Mouse (Mus musculus): ENCODE data around the gene Gpd1. TPM values are rescaled to one million over a fixed set of nuclear protein-coding genes. Genes with fewer than 3 reads are reported as not detected.
A peak's percentile ranks its signal among the peaks of the same experiment; 100 is the strongest.

Gpd1 gene
- 6.6 and 9.3 TPM in 2 replicates for polyA plus RNA-seq (2011; ENCODE audit: insufficient read depth, insufficient read length, low replicate concordance, missing spikeins)

- no peak within 1 kb of the TSS for H3K27ac ChIP-seq (ENCODE audit: control insufficient read depth, insufficient read depth, low read depth, low read length, poor library complexity)
Measured at GRCm38 (mm10) chr15:99717386-99718334, at the start of gene Gpd1. TSS of gene Gpd1 (plus strand) at chr15:99717515.

GRCm38 (mm10) chr15:99667544-99667943 lies 49.8 kb upstream of the Gpd1 start:
- H3K4me1 ChIP-seq (ENCODE audit: control insufficient read depth, insufficient read depth, low read length): peaks cover 5% of the 10 kb centered on the region
- WGBS: 92% methylated on average over 2 of the region's 2 CpGs
- TF ChIP-seq CTCF (IDR thresholded peaks at IDR 0.05; ENCODE audit: control insufficient read depth, insufficient read depth, low read length): no peak
- no peak for TF ChIP-seq POLR2A (IDR thresholded peaks at IDR 0.05; ENCODE audit: borderline replicate concordance, control insufficient read depth, low read depth, low read length)
- H3K27ac ChIP-seq (ENCODE audit: control insufficient read depth, insufficient read depth, low read depth, low read length, poor library complexity): no peak overlapping the region
- no peak overlapping the region for H3K4me3 ChIP-seq (replicated peaks; ENCODE audit: control insufficient read depth, low read depth, low read length)

More at GRCm38 (mm10) chr15:99717386-99718334, at the start of gene Gpd1:
- TF ChIP-seq POLR2A (IDR thresholded peaks at IDR 0.05; ENCODE audit: borderline replicate concordance, control insufficient read depth, low read depth, low read length): no peak
- TF ChIP-seq CTCF (IDR thresholded peaks at IDR 0.05; ENCODE audit: control insufficient read depth, insufficient read depth, low read length): no peak
- peaks cover 2% of the 10 kb centered on the region for H3K4me1 ChIP-seq (ENCODE audit: control insufficient read depth, insufficient read depth, low read length)
- 9% methylated on average over 26 of the region's 26 CpGs for WGBS
- no peak within 1 kb of the TSS for H3K4me3 ChIP-seq (replicated peaks; ENCODE audit: control insufficient read depth, low read depth, low read length)

GRCm38 (mm10) chr15:99668881-99669280 lies 48.4 kb upstream of the Gpd1 start:
- no peak overlapping the region for H3K4me3 ChIP-seq (replicated peaks; ENCODE audit: control insufficient read depth, low read depth, low read length)
- peaks cover 3% of the 10 kb centered on the region for H3K4me1 ChIP-seq (ENCODE audit: control insufficient read depth, insufficient read depth, low read length)
- TF ChIP-seq CTCF (IDR thresholded peaks at IDR 0.05; ENCODE audit: control insufficient read depth, insufficient read depth, low read length) (peak; percentile 89), POLR2A (IDR thresholded peaks at IDR 0.05; ENCODE audit: borderline replicate concordance, control insufficient read depth, low read depth, low read length) (no peak)
- WGBS: 9% methylated on average over 12 of the region's 12 CpGs
- H3K27ac ChIP-seq (ENCODE audit: control insufficient read depth, insufficient read depth, low read depth, low read length, poor library complexity): no peak overlapping the region

GRCm38 (mm10) chr15:99669392-99669791 lies 47.9 kb upstream of the Gpd1 start:
- 0% methylated on average over 1 of the region's 1 CpGs for WGBS
- no peak for TF ChIP-seq POLR2A (IDR thresholded peaks at IDR 0.05; ENCODE audit: borderline replicate concordance, control insufficient read depth, low read depth, low read length)
- Histone ChIP-seq H3K4me3 (replicated peaks; ENCODE audit: control insufficient read depth, low read depth, low read length) (no peak overlapping the region), H3K4me1 (ENCODE audit: control insufficient read depth, insufficient read depth, low read length) (no peaks in the 10 kb centered on the region), H3K27ac (ENCODE audit: control insufficient read depth, insufficient read depth, low read depth, low read length, poor library complexity) (no peak overlapping the region)

GRCm38 (mm10) chr15:99670154-99670821 lies 47.0 kb upstream of the Gpd1 start, which contains the start of gene Asic1:
TSS of gene Asic1 (plus strand) at chr15:99670368.
- no peak for TF ChIP-seq CTCF (IDR thresholded peaks at IDR 0.05; ENCODE audit: control insufficient read depth, insufficient read depth, low read length)
- TF ChIP-seq POLR2A (IDR thresholded peaks at IDR 0.05; ENCODE audit: borderline replicate concordance, control insufficient read depth, low read depth, low read length): no peak
- Histone ChIP-seq H3K4me3 (replicated peaks; ENCODE audit: control insufficient read depth, low read depth, low read length) (no peak within 1 kb of the TSS), H3K4me1 (ENCODE audit: control insufficient read depth, insufficient read depth, low read length) (no peaks in the 10 kb centered on the region), H3K27ac (ENCODE audit: control insufficient read depth, insufficient read depth, low read depth, low read length, poor library complexity) (no peak within 1 kb of the TSS; the same call in 1 of the 2 replicates)
- 2% methylated on average over 68 of the region's 74 CpGs for WGBS

- whole genome bisulfite sequencing: 11% methylated on average over 14 of the region's 17 CpGs
- Histone ChIP-seq H3K4me1 (ENCODE audit: control insufficient read depth, insufficient read depth, low read length) (no peaks in the 10 kb centered on the region), H3K27ac (ENCODE audit: control insufficient read depth, insufficient read depth, low read depth, low read length, poor library complexity) (no peak overlapping the region), H3K4me3 (replicated peaks; ENCODE audit: control insufficient read depth, low read depth, low read length) (no peak overlapping the region)
- TF ChIP-seq POLR2A (IDR thresholded peaks at IDR 0.05; ENCODE audit: borderline replicate concordance, control insufficient read depth, low read depth, low read length) (no peak), CTCF (IDR thresholded peaks at IDR 0.05; ENCODE audit: control insufficient read depth, insufficient read depth, low read length) (no peak)
Measured at GRCm38 (mm10) chr15:99670964-99671670, 46.2 kb upstream of the Gpd1 start.

- no peak overlapping the region for H3K27ac ChIP-seq (ENCODE audit: control insufficient read depth, insufficient read depth, low read depth, low read length, poor library complexity)
- TF ChIP-seq CTCF (IDR thresholded peaks at IDR 0.05; ENCODE audit: control insufficient read depth, insufficient read depth, low read length) (no peak), POLR2A (IDR thresholded peaks at IDR 0.05; ENCODE audit: borderline replicate concordance, control insufficient read depth, low read depth, low read length) (no peak)
- WGBS: 37% methylated on average over 14 of the region's 14 CpGs
Measured at GRCm38 (mm10) chr15:99671783-99672182, 45.5 kb upstream of the Gpd1 start.

More at GRCm38 (mm10) chr15:99671783-99672182, 45.5 kb upstream of the Gpd1 start:
- Histone ChIP-seq H3K4me1 (ENCODE audit: control insufficient read depth, insufficient read depth, low read length) (no peaks in the 10 kb centered on the region), H3K4me3 (replicated peaks; ENCODE audit: control insufficient read depth, low read depth, low read length) (no peak overlapping the region)

All from bone marrow, adult 2 months (tissue).